Mouse (Mus musculus) splenic B cell, adult 2 months (primary cell): ENCODE data around the gene Timp3.

Source experiments
- DNase-seq: peaks from one replicate; pipeline ENCODE4 v3.0.0-alpha.2; 2011; ENCODE audit warnings: low read depth, low spot score
- H3K27me3 ChIP-seq: 2 replicates; pipeline ENCODE4 v1.6.1; 2012; ENCODE audit warnings: mild to moderate bottlenecking, low read length, moderate library complexity, mixed read lengths; ENCODE audit not compliant: control insufficient read depth, poor library complexity, insufficient read depth, severe bottlenecking
- H3K36me3 ChIP-seq: 2 replicates; pipeline ENCODE4 v1.6.1; 2012; ENCODE audit warnings: mild to moderate bottlenecking, low read length, moderate library complexity, mixed read lengths; ENCODE audit not compliant: control insufficient read depth, poor library complexity, insufficient read depth, severe bottlenecking

The Timp3 gene

GRCm38 (mm10) chr10:86328691-86329090 is 28.5 kb downstream of the Timp3 start:
- Histone ChIP-seq H3K36me3 (no peaks in the 10 kb centered on the region), H3K27me3 (no peaks in the 10 kb centered on the region)
- no peak for DNase-seq

DNA sequence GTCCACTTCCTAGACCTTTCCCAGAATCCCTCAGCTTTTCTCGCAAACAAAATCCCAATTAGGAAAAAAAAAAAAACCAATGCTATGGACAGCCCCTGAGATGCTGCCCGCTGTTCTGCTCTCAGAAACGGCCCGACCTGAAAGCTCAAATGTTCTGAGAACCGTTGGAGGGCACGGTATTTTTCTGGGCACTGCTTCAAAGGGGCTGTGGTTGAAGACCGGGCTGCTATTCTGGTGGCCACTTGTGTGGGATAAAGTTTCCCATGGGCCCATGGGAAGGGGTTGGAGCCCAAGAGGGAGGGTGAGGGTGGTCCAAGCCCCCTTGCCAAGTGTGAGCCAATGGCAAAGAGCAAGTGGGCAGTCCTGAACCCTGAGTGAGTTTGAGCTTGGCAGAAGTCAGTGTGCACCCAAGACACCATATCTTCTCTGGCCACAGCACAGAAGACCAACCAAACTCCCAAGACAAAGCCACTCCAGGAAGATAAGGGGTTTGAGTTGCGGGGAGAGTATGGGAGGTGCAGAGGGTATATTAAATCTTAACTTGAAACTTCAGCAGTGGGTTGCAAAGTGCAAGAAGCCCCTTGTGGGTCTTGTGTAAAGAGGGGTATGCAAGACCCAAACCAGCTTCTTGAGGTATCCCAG is 29.2 kb downstream of the Timp3 start:
- no peaks in the 10 kb centered on the region for H3K36me3 ChIP-seq
- DNase-seq: no peak
- no peaks in the 10 kb centered on the region for H3K27me3 ChIP-seq

GRCm38 (mm10) chr10:86330993-86331680 is 31.0 kb downstream of the Timp3 start:
- Histone ChIP-seq H3K36me3 (no peaks in the 10 kb centered on the region), H3K27me3 (no peaks in the 10 kb centered on the region)
- no peak for DNase-seq

DNA sequence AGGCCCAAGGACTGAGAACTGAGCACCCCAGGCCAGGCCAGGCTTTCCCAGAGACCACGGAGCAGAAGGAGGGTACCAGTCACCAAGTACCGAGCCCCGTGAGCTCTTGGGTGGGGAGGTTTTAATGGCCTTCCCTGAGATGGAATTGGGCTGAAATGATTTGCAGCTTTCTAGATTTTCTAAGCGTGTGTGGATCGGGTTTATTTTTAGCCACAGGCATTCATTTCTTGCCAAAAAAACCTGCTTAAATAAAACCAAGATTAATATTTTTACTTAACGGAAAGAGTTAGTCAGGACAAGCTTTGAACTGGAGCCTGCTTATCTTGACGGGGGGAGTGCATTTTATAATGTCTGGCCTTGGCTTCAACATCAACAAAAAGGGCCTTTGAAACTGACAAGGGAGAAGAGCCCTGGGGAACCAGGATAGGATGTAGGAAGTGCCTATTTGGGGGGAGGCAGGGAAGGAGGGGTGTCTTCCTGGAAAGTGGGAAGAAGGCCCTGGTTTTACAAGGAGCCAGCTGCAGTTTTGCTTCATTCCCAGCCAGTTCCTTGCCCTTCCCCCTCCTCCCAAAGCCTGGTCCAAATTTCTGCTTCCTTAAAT is 31.6 kb downstream of the Timp3 start:
- Histone ChIP-seq H3K27me3 (no peaks in the 10 kb centered on the region), H3K36me3 (no peaks in the 10 kb centered on the region)
- no peak for DNase-seq

DNA sequence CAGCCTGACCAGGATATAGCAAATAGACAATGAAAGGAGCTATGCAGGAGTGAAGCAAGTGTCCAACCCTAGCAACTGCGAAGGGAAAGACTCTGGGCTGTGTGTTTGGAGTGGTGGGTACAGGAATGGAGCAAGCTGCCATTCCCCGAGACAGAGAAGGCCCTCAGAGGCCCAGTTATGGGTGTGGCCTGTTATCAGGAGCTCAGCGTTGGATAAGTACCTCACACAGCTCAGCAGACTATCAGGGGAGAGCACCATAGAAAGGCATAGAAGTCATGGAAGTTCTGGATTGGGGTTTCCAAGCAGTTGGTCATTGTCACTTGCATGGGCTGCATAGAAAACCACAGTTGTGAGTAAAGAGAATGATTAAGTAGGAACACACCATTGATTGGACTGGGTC is 32.8 kb downstream of the Timp3 start:
- DNase-seq: no peak
- Histone ChIP-seq H3K27me3 (no peaks in the 10 kb centered on the region), H3K36me3 (no peaks in the 10 kb centered on the region)

- Histone ChIP-seq H3K36me3 (no peaks in the 10 kb centered on the region), H3K27me3 (no peaks in the 10 kb centered on the region)
- no peak for DNase-seq
Measured at GRCm38 (mm10) chr10:86334581-86334980, 34.4 kb downstream of the Timp3 start.

DNA sequence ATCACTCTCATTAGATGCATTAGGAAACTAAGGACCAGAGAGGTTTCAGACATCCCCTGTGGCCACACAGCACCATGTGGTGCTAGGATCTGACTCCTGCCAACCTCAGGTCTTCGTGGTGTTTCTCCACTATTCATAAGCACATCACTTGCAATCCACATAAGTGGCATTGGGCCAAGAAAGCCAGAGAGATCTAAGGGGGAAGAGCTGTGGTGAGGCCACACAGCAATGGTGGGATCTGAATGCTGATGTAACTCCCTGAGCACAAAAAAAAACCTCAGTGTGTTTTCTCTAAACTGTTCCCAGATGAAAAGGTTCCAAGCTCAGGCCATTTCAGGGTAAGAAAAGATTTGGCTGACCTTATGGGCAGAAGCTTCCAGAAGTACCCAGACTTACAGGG is 36.3 kb downstream of the Timp3 start:
- H3K36me3 ChIP-seq: no peaks in the 10 kb centered on the region
- no peaks in the 10 kb centered on the region for H3K27me3 ChIP-seq
- DNase-seq: no peak

DNA sequence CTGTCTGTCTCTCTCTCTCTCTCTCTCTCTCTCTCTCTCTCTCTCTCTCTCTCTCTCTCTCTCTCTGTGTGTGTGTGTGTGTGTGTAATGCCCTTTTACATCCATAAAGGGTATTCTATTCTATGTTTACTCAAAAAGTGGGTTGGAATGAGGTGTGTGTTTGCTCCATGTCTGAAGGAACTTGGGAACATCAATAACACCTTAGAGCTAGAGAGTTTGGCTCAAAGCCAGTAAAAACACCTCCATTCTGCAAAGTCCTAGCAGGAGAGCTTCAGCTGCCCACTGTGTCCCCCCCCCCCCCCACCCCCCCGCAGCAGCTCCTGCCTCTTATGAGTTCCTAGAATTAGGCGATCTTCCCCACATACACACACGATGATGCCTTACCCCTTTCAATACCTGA is 37.1 kb downstream of the Timp3 start:
- DNase-seq: no peak
- Histone ChIP-seq H3K27me3 (no peaks in the 10 kb centered on the region), H3K36me3 (no peaks in the 10 kb centered on the region)

DNA sequence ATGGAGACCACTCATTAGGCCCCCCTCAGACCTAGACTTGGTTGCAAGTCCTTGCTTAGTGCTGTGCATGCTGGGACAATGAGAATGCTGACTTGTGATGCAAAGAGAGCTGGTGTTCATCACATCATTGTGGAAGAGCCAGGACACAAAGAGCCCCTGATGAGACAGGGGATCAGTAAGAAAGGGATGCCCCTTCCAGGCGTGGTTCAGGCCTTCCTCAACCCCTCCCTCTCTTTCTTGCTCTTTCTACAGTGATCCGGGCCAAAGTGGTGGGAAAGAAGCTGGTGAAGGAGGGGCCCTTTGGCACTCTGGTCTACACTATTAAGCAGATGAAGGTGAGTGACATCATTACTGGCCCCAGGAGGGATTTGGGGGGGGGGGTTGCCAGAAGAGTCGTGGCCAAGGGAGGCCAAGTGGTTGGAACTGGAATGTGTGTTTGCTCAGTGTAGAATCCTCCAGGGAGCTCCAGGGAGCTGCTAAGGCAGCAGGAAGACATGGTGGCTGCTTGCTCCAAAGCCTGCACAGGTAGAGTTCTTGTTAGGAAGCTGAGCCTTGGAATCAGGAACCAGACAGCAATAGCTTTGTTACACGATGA is 38.0 kb downstream of the Timp3 start:
- Histone ChIP-seq H3K27me3 (no peaks in the 10 kb centered on the region), H3K36me3 (no peaks in the 10 kb centered on the region)
- no peak for DNase-seq

DNA sequence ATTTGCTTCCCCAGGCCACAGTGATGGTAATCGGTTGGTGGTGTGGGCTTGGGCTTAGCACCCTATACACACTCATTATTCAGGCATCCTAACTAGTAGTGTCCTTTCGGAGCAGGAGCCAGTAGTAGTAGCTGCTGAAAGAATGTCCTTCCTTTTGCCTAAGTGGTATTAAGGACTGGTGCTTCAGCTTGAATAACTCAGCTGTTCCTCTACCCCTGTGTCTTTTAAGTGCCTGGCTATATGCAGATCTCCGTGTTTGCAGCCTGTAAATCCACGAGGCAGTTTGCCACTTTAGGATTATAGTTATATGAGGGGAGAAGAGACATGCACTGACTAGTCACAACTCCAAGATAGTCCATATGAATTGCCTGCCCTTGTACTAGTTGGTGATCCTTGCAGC is 38.9 kb downstream of the Timp3 start:
- Histone ChIP-seq H3K27me3 (no peaks in the 10 kb centered on the region), H3K36me3 (no peaks in the 10 kb centered on the region)
- DNase-seq: no peak

- H3K27me3 ChIP-seq: no peaks in the 10 kb centered on the region
- no peak for DNase-seq
- H3K36me3 ChIP-seq: no peaks in the 10 kb centered on the region
Measured at GRCm38 (mm10) chr10:86339649-86340379, 39.6 kb downstream of the Timp3 start.

- Histone ChIP-seq H3K36me3 (no peaks in the 10 kb centered on the region), H3K27me3 (no peaks in the 10 kb centered on the region)
- no peak for DNase-seq
Measured at GRCm38 (mm10) chr10:86340421-86340820, 40.2 kb downstream of the Timp3 start.

- no peaks in the 10 kb centered on the region for H3K27me3 ChIP-seq
- no peak for DNase-seq
- H3K36me3 ChIP-seq: no peaks in the 10 kb centered on the region
Measured at GRCm38 (mm10) chr10:86340991-86341527, 40.9 kb downstream of the Timp3 start.

- H3K36me3 ChIP-seq: no peaks in the 10 kb centered on the region
- H3K27me3 ChIP-seq: no peaks in the 10 kb centered on the region
- no peak for DNase-seq
Measured at GRCm38 (mm10) chr10:86341589-86341988, 41.4 kb downstream of the Timp3 start.
